ENCODE assay signal across 8 mouse cellular contexts in genomic region chr4:41731052-41731765, GRCm38 (mm10). TPM values are rescaled to one million over a fixed set of nuclear protein-coding genes. Genes with fewer than 3 reads are reported as not detected.
DNase-seq lines count a peak whose midpoint lies in the region; ATAC-seq lines count a peak whose summit lies in the region.

Arid3c (minus strand) TSS chr4:41731142.

- 0 out of 2 replicates have a peak, but pooled peaks have one; percentile 37 for ATAC-seq in heart, embryonic 15.5 days (replicated peaks; ENCODE audit: insufficient number of reproducible peaks, insufficient read depth, low FRiP score, low read depth)
- ATAC-seq in hindbrain, embryonic 15.5 days (ENCODE audit: low FRiP score, low read depth) = no peak
- ATAC-seq in midbrain, embryonic 15.5 days (replicated peaks) = no peak

- no peak within 1 kb of the TSS for H3K27ac ChIP-seq in heart, embryonic 15.5 days
- H3K27ac ChIP-seq in hindbrain, embryonic 15.5 days (replicated peaks) = no peak within 1 kb of the TSS
- H3K27ac ChIP-seq in midbrain, embryonic 15.5 days = no peak within 1 kb of the TSS

- 2% methylated on average over 50 of the region's 50 CpGs for WGBS in heart, embryonic 15.5 days
- WGBS in hindbrain, embryonic 15.5 days = 2% methylated on average over 50 of the region's 50 CpGs
- 2% methylated on average over 50 of the region's 50 CpGs for WGBS in midbrain, embryonic 15.5 days

- no peak for DNase-seq in heart, adult 8-10 months (ENCODE audit: low spot score)
- DNase-seq in R1 (ENCODE audit: low read depth, low spot score) = peak; percentile 59
- no peak for DNase-seq in frontal cortex, adult 2 months (ENCODE audit: extremely low spot score in 1 of 2, low spot score in 1 of 2)
- no peak for DNase-seq in ovary, postnatal 36 days (ENCODE audit: low spot score)
- DNase-seq in adrenal gland, adult (ENCODE audit: inconsistent age in 2 of 2, low spot score in 1 of 2) = no peak

- peak within 1 kb of the TSS; percentile 43; the same call in 1 of the 2 replicates for H3K9ac ChIP-seq in heart, embryonic 15.5 days
- peak within 1 kb of the TSS; percentile 23; the same call in 1 of the 2 replicates for H3K9ac ChIP-seq in hindbrain, embryonic 15.5 days
- H3K9ac ChIP-seq in midbrain, embryonic 15.5 days = peak within 1 kb of the TSS; percentile 26; the same call in 1 of the 2 replicates

- no peaks in the 10 kb centered on the region for H3K9me3 ChIP-seq in heart, embryonic 15.5 days (replicated peaks)
- no peaks in the 10 kb centered on the region for H3K9me3 ChIP-seq in hindbrain, embryonic 15.5 days
- no peaks in the 10 kb centered on the region for H3K9me3 ChIP-seq in midbrain, embryonic 15.5 days

- peak within 1 kb of the TSS; percentile 86 for H3K4me2 ChIP-seq in heart, embryonic 15.5 days
- peak within 1 kb of the TSS; percentile 61 for H3K4me2 ChIP-seq in hindbrain, embryonic 15.5 days
- H3K4me2 ChIP-seq in midbrain, embryonic 15.5 days = peak within 1 kb of the TSS; percentile 74

- H3K4me1 ChIP-seq in heart, embryonic 15.5 days (replicated peaks) = peaks cover 10% of the 10 kb centered on the region
- H3K4me1 ChIP-seq in hindbrain, embryonic 15.5 days (replicated peaks) = peaks cover 22% of the 10 kb centered on the region
- H3K4me1 ChIP-seq in midbrain, embryonic 15.5 days = peaks cover 15% of the 10 kb centered on the region

- H3K4me3 ChIP-seq in heart, embryonic 15.5 days = peak within 1 kb of the TSS; percentile 46
- H3K4me3 ChIP-seq in hindbrain, embryonic 15.5 days = peak within 1 kb of the TSS; percentile 35
- H3K4me3 ChIP-seq in midbrain, embryonic 15.5 days = peak within 1 kb of the TSS; percentile 39

- H3K36me3 ChIP-seq in heart, embryonic 15.5 days = no peaks in the 10 kb centered on the region
- no peaks in the 10 kb centered on the region for H3K36me3 ChIP-seq in hindbrain, embryonic 15.5 days
- no peaks in the 10 kb centered on the region for H3K36me3 ChIP-seq in midbrain, embryonic 15.5 days (replicated peaks)

- peaks cover 81% of the 10 kb centered on the region for H3K27me3 ChIP-seq in heart, embryonic 15.5 days
- peaks cover 68% of the 10 kb centered on the region for H3K27me3 ChIP-seq in hindbrain, embryonic 15.5 days
- H3K27me3 ChIP-seq in midbrain, embryonic 15.5 days (replicated peaks) = peaks cover 70% of the 10 kb centered on the region

RNA-seq across cellular contexts. Expression of gene Arid3c, which starts in this region (rescaled TPM):
- polyA plus RNA-seq in heart, embryonic 15.5 days (2015; fragmentation: Nextera tagmentation; extraction: Ambion mirVana) = not detected in 2 replicates
- not detected for total RNA-seq in heart, adult 8-10 months (2022)
- 0.86 and 1.1 TPM in 2 replicates for polyA plus RNA-seq in hindbrain, embryonic 15.5 days (2015; fragmentation: Nextera tagmentation; extraction: Ambion mirVana)
- 0.56 and 1.1 TPM in 2 replicates for polyA plus RNA-seq in midbrain, embryonic 15.5 days (2015; fragmentation: Nextera tagmentation; extraction: Ambion mirVana)
- 0.12 and 0.17 TPM in 2 replicates for polyA plus RNA-seq in frontal cortex, adult 2 months (2012; rRNA removed)

Comparison
In these comparisons a context has a peak if more than half of its experiments do, and no peak if none do; other contexts are left out.
1. Peak in ATAC-seq, H3K4me3 ChIP-seq, H3K9ac ChIP-seq and H3K4me2 ChIP-seq in heart, embryonic 15.5 days; RNA of the gene not detected or under 1 TPM.